Mouse (Mus musculus): Measurements from ENCODE around the gene Dock11. TPM values are rescaled to one million over a fixed set of nuclear protein-coding genes. Genes with fewer than 3 reads are reported as not detected.

The Dock11 gene
- polyA plus RNA-seq, 1 experiment from 2014 or later, result 12.4 TPM

GRCm38 (mm10) chrX:35956236-35956635 is 67.6 kb downstream of the Dock11 start:
- Histone ChIP-seq H3K27me3 (no peaks in the 10 kb centered on the region), H3K9ac (no peak overlapping the region), H3K9me3 (no peaks in the 10 kb centered on the region), H3K4me2 (no peak overlapping the region), H3K27ac (replicated peaks) (no peak overlapping the region), H3K4me3 (no peak overlapping the region), H3K4me1 (replicated peaks) (no peaks in the 10 kb centered on the region), H3K36me3 (no peaks in the 10 kb centered on the region)
- ATAC-seq (ENCODE audit: low FRiP score, low read depth), result no peak

DNA sequence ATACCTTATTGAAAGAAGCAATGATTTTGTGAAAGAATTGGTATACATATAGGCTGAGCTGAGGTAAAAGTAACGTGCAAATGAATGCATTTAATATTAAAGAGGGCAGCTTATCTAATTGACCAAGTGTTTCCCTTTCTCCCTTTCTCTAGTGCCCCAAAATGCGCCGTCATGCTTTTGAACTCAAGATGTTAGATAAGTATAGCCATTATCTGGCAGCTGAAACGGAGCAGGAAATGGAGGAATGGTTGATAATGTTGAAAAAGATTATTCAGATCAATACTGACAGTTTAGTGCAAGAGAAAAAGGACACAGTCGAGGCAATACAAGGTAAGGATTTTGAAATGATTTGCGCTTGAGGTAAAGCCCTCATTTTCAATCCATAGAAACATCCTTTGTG is 74.5 kb downstream of the Dock11 start:
- no peaks in the 10 kb centered on the region for H3K9me3 ChIP-seq
- no peak overlapping the region for H3K4me2 ChIP-seq
- no peaks in the 10 kb centered on the region for H3K36me3 ChIP-seq
- no peaks in the 10 kb centered on the region for H3K27me3 ChIP-seq
- no peak overlapping the region for H3K27ac ChIP-seq (replicated peaks)
- no peak overlapping the region for H3K4me3 ChIP-seq
- H3K9ac ChIP-seq, result no peak overlapping the region
- ATAC-seq (ENCODE audit: low FRiP score, low read depth), result no peak
- WGBS, result 75% methylated on average over 6 of the region's 6 CpGs
- H3K4me1 ChIP-seq (replicated peaks), result no peaks in the 10 kb centered on the region

GRCm38 (mm10) chrX:35969276-35969675 is 80.6 kb downstream of the Dock11 start:
- Histone ChIP-seq H3K27me3 (no peaks in the 10 kb centered on the region), H3K36me3 (0 out of 2 replicates have a peak, but pooled peaks cover 3% of the 10 kb centered on the region), H3K9me3 (no peaks in the 10 kb centered on the region), H3K4me3 (no peak overlapping the region), H3K27ac (replicated peaks) (no peak overlapping the region), H3K9ac (no peak overlapping the region), H3K4me2 (no peak overlapping the region), H3K4me1 (replicated peaks) (no peaks in the 10 kb centered on the region)
- 98% methylated on average over 1 of the region's 1 CpGs for WGBS
- ATAC-seq (ENCODE audit: low FRiP score, low read depth), result no peak

- no peak for ATAC-seq (ENCODE audit: low FRiP score, low read depth)
- no peaks in the 10 kb centered on the region for H3K4me1 ChIP-seq (replicated peaks)
- no peak overlapping the region for H3K4me3 ChIP-seq
- H3K27ac ChIP-seq (replicated peaks), result no peak overlapping the region
- H3K9me3 ChIP-seq, result no peaks in the 10 kb centered on the region
- H3K36me3 ChIP-seq, result 0 out of 2 replicates have a peak, but pooled peaks cover 3% of the 10 kb centered on the region
- H3K27me3 ChIP-seq, result no peaks in the 10 kb centered on the region
- H3K4me2 ChIP-seq, result no peak overlapping the region
- no peak overlapping the region for H3K9ac ChIP-seq
- 46% methylated on average over 5 of the region's 5 CpGs for WGBS
Observed at GRCm38 (mm10) chrX:35976657-35977056, 88.0 kb downstream of the Dock11 start.

DNA sequence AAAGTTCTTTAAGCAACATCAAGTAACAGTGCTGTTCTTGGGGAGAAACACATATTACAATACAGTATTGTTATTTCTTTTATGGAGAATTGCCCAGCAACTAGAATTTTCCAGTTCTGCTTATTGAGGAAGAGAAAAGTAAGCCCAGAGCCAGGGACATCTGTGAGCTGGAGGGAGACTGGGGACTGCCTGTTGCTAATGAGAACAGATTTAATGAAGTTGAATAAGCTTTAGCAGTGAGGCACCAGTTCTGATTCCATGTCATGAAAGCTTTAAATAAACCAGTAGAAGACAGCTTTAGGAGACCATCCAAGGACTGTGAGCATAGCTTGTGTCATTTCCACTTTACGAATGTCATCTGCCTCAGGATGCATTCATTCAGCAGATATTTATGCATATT is 99.3 kb downstream of the Dock11 start:
- Histone ChIP-seq H3K4me1 (replicated peaks) (no peaks in the 10 kb centered on the region), H3K9ac (no peak overlapping the region), H3K4me3 (no peak overlapping the region), H3K9me3 (no peaks in the 10 kb centered on the region), H3K36me3 (no peaks in the 10 kb centered on the region), H3K4me2 (no peak overlapping the region), H3K27ac (replicated peaks) (no peak overlapping the region), H3K27me3 (no peaks in the 10 kb centered on the region)
- no peak for ATAC-seq (ENCODE audit: low FRiP score, low read depth)
- WGBS, result 89% methylated on average over 1 of the region's 1 CpGs

- no peak overlapping the region for H3K4me2 ChIP-seq
- H3K9me3 ChIP-seq, result no peaks in the 10 kb centered on the region
- H3K4me3 ChIP-seq, result no peak overlapping the region
- H3K36me3 ChIP-seq, result no peaks in the 10 kb centered on the region
- 64% methylated on average over 5 of the region's 5 CpGs for WGBS
- no peaks in the 10 kb centered on the region for H3K27me3 ChIP-seq
- H3K27ac ChIP-seq (replicated peaks), result no peak overlapping the region
- no peaks in the 10 kb centered on the region for H3K4me1 ChIP-seq (replicated peaks)
- peak; percentile 71 for ATAC-seq (ENCODE audit: low FRiP score, low read depth)
- no peak overlapping the region for H3K9ac ChIP-seq
Observed at GRCm38 (mm10) chrX:35990508-35991095, 102.0 kb downstream of the Dock11 start.

DNA sequence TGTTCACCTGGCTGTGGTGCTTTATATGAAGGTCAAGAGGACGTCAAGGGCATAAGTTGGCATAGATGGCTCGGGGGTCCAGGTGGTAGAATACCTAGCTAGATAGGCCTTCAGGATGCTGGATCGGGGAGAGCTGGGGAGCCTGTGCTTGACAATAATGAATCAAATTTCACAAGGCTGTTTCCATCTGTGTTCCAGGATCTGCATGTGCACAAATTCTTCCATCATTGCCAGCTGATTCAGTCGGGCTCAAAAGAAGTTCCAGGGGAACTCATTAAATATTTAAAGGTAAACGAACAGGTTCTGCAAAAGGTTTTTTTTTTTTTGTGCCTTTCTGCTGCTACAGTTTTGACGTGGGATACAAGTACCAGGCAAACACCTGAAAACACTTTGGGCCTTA is 105.6 kb downstream of the Dock11 start:
- Histone ChIP-seq H3K4me3 (no peak overlapping the region), H3K27ac (replicated peaks) (no peak overlapping the region), H3K4me2 (no peak overlapping the region), H3K4me1 (replicated peaks) (no peaks in the 10 kb centered on the region), H3K9me3 (no peaks in the 10 kb centered on the region), H3K36me3 (no peaks in the 10 kb centered on the region), H3K9ac (no peak overlapping the region), H3K27me3 (no peaks in the 10 kb centered on the region)
- ATAC-seq (ENCODE audit: low FRiP score, low read depth), result no peak
- 79% methylated on average over 6 of the region's 6 CpGs for WGBS

GRCm38 (mm10) chrX:35997004-35997403 is 108.4 kb downstream of the Dock11 start:
- peak; percentile 48; the same call in 1 of the 2 replicates for ATAC-seq (ENCODE audit: low FRiP score, low read depth)
- Histone ChIP-seq H3K9ac (no peak overlapping the region), H3K27ac (replicated peaks) (no peak overlapping the region), H3K9me3 (no peaks in the 10 kb centered on the region), H3K4me3 (no peak overlapping the region), H3K4me2 (no peak overlapping the region), H3K36me3 (no peaks in the 10 kb centered on the region), H3K27me3 (no peaks in the 10 kb centered on the region), H3K4me1 (replicated peaks) (no peaks in the 10 kb centered on the region)
- 24% methylated on average over 2 of the region's 2 CpGs for WGBS

- no peak overlapping the region for H3K9ac ChIP-seq
- H3K36me3 ChIP-seq, result no peaks in the 10 kb centered on the region
- WGBS, result 49% methylated on average over 5 of the region's 5 CpGs
- no peak overlapping the region for H3K4me2 ChIP-seq
- no peak overlapping the region for H3K27ac ChIP-seq (replicated peaks)
- no peaks in the 10 kb centered on the region for H3K9me3 ChIP-seq
- H3K4me3 ChIP-seq, result no peak overlapping the region
- no peaks in the 10 kb centered on the region for H3K27me3 ChIP-seq
- no peaks in the 10 kb centered on the region for H3K4me1 ChIP-seq (replicated peaks)
- no peak for ATAC-seq (ENCODE audit: low FRiP score, low read depth)
Observed at GRCm38 (mm10) chrX:35997793-35998419, 109.3 kb downstream of the Dock11 start.

DNA sequence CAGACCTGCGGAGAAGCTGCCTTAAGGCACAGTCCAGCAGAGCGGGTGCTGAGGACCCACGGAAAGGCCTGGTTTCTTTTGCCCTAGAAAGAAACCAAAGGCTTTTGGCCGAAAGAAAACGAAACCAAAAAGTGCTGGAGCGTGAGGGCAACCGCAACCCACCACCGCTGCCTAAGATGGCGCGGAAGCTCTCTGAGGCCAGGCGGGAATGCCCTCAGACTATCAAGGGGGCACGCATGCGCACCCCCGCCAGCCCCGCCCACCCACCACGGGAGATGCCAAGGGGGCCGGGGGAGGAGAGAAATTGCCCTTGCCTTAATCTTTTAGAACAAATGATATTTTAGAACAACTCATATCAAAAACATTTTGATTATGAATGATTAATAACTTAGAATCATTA is 137.0 kb downstream of the Dock11 start:
- Histone ChIP-seq H3K27me3 (no peaks in the 10 kb centered on the region), H3K4me3 (no peak overlapping the region), H3K27ac (replicated peaks) (no peak overlapping the region), H3K4me1 (replicated peaks) (no peaks in the 10 kb centered on the region), H3K36me3 (peaks cover 4% of the 10 kb centered on the region), H3K9me3 (no peaks in the 10 kb centered on the region), H3K9ac (no peak overlapping the region), H3K4me2 (no peak overlapping the region)
- ATAC-seq (ENCODE audit: low FRiP score, low read depth), result no peak
- 88% methylated on average over 17 of the region's 17 CpGs for WGBS

DNA sequence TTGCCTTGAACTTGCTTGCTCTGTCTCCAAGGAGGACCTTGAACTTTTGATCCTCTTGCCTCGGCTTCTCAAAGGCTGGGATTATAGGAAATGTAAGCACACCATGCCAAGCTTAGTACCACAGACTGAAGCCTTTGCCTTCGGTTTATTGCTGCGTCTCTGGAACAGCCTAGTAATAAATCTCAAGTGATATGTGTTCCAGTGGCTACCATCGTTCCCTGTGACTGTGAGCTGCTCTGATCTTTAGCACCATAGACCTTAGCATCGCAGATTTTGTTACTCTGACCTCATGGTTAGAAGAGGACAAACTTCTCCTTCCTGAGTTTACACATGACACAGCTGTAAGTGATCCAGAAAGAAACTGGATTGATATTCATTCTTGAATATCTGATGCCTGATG is 142.5 kb downstream of the Dock11 start:
- no peak overlapping the region for H3K4me2 ChIP-seq
- H3K9ac ChIP-seq, result no peak overlapping the region
- H3K36me3 ChIP-seq, result no peaks in the 10 kb centered on the region
- no peak overlapping the region for H3K4me3 ChIP-seq
- no peak overlapping the region for H3K27ac ChIP-seq (replicated peaks)
- H3K9me3 ChIP-seq, result no peaks in the 10 kb centered on the region
- WGBS, result 92% methylated on average over 5 of the region's 5 CpGs
- ATAC-seq (ENCODE audit: low FRiP score, low read depth), result no peak
- no peaks in the 10 kb centered on the region for H3K4me1 ChIP-seq (replicated peaks)
- H3K27me3 ChIP-seq, result no peaks in the 10 kb centered on the region

DNA sequence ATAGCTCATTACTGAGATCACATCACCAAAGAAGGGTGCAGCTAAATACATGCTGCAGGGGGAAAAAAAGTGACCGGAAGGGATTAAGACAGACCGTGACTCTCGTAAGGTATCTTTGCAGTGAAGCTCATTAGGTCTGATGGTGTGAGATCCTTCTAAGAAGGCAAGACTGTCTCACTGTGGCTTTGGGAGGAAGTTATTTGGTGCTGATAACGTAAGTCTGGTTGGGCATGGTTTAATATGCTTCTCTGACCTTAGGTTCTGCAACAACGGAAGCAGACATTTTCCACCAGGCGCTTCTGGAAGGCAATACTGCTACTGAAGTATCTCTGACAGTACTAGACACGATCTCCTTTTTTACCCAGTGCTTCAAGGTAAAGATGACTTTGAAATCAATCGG is 145.4 kb downstream of the Dock11 start:
- Histone ChIP-seq H3K4me3 (no peak overlapping the region), H3K4me2 (no peak overlapping the region), H3K9me3 (no peaks in the 10 kb centered on the region), H3K27ac (replicated peaks) (no peak overlapping the region), H3K9ac (no peak overlapping the region), H3K27me3 (no peaks in the 10 kb centered on the region), H3K4me1 (replicated peaks) (no peaks in the 10 kb centered on the region), H3K36me3 (peaks cover 5% of the 10 kb centered on the region)
- WGBS, result 91% methylated on average over 8 of the region's 8 CpGs
- ATAC-seq (ENCODE audit: low FRiP score, low read depth), result no peak

DNA sequence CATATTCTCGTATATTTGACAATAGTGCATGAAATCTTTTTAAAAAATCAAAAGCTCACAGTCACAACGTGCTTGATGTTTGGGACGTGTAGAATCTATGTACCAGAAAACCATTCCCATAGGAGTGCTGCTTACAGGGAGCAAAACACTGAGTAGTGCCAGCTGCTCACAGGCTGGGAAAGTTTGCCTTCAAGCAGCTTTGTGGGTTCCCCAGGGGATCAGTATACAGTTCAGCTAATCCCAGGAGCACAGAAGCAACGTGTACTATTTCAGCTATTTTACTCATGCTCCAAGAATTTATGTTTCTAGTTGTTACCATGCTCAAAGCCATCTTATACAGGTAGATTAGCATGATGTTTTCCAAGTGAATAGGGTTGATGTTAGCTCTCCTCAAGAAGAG is 157.1 kb downstream of the Dock11 start:
- H3K27ac ChIP-seq (replicated peaks), result no peak overlapping the region
- H3K4me1 ChIP-seq (replicated peaks), result no peaks in the 10 kb centered on the region
- H3K4me2 ChIP-seq, result no peak overlapping the region
- no peak overlapping the region for H3K9ac ChIP-seq
- no peak for ATAC-seq (ENCODE audit: low FRiP score, low read depth)
- WGBS, result 63% methylated on average over 4 of the region's 4 CpGs
- no peaks in the 10 kb centered on the region for H3K27me3 ChIP-seq
- no peak overlapping the region for H3K4me3 ChIP-seq
- no peaks in the 10 kb centered on the region for H3K36me3 ChIP-seq
- H3K9me3 ChIP-seq, result no peaks in the 10 kb centered on the region
